Mouse (Mus musculus): ENCODE data around the gene Ifrd2. TPM values are rescaled to one million over a fixed set of nuclear protein-coding genes. Genes with fewer than 3 reads are reported as not detected.

Ifrd2 gene
- polyA plus RNA-seq (2017; shearing (Covaris generic)): 24.5 TPM

DNA sequence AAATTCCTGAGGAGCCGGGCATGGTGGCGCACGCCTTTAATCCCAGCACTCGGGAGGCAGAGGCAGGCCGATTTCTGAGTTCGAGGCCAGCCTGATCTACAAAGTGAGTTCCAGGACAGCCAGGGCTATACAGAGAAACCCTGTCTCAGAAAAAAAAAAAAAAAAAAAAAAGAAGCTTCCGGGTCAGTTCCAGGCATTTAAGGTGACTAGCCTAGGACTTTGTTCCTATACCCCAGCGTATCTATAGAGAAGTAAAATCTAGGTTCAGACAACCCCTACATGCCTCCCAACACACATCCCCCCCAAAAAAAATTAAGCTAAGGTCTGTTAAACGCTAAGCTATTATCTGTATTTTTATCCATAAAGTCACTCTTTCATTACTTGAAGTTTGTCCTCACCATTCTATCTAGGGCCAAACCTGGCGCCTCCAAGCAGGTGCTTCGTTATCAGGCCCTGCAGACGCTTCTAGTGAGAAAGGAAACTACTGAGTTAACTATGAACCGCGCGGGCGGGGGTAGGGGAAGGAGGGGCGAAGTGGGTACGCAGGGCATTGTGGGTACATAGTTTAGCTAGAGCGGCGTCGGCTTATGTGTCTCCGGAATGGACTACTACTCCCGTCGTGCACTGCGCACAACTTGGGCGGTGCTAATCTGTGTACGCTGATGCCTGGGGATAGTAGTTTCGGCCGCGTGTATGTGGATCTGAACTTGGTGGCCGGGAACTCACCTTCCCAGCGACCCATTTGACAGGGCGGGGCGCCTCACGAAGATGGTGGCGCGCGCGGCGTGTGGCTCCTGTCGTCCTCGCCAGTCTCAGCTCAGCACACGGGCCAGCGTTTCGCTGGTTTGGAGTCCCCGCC lies at the start of gene Ifrd2:
TSS of gene Ifrd2 (plus strand) at position 669 of the 859 bp plus-strand sequence.

DNA sequence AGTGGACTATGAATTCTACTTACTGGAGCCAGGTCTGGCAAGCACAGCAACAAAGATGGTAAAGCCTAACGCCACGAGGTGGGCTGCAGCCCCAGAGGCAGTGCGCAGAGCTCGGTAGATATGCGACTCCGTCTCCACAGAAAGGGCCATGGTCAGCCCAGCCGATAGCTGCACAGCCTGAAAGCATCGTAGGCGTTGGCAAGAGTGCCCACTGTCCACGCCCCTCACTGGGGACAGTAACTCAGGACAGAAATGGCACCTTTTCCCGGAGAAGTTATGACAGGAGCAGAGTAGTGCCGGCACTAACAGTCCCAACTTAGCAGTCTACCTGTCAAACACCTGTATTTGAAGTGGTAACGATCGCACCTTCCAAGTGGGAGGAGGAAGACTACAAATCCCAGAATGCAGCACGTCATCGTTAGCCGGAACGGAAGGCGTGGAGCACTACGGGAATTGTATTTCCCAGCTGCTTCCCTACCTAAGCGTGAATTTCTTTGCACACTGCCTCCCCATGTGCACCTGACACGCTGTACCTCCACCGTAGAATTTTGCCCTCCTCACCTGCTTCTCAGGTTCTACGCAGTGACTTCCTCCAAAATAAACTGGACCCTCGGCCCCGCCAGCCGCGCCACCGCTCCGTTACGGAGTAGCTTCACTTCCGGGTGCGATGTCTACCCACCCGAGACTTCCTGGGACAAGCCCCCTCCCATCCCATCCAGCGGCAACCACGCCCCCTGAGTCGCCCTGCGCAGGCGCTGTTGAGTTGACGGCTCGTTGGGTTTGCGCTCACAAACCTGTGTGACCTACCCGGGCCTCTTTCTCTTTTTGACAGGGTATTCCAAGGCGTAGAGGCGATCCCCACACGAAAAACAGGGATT lies 45.7 kb upstream of the Ifrd2 start, which contains the start of the genes Cyb561d2 and Nprl2:
TSS of gene Cyb561d2 (minus strand) at position 720 of the 878 bp plus-strand sequence.
TSS of gene Nprl2 (plus strand) at position 753 of the 878 bp plus-strand sequence.

GRCm38 (mm10) chr9:107547026-107547425 lies 40.4 kb upstream of the Ifrd2 start, which contains the start of gene Zmynd10:
Gene Zmynd10 (plus strand): TSS chr9:107547298.

DNA sequence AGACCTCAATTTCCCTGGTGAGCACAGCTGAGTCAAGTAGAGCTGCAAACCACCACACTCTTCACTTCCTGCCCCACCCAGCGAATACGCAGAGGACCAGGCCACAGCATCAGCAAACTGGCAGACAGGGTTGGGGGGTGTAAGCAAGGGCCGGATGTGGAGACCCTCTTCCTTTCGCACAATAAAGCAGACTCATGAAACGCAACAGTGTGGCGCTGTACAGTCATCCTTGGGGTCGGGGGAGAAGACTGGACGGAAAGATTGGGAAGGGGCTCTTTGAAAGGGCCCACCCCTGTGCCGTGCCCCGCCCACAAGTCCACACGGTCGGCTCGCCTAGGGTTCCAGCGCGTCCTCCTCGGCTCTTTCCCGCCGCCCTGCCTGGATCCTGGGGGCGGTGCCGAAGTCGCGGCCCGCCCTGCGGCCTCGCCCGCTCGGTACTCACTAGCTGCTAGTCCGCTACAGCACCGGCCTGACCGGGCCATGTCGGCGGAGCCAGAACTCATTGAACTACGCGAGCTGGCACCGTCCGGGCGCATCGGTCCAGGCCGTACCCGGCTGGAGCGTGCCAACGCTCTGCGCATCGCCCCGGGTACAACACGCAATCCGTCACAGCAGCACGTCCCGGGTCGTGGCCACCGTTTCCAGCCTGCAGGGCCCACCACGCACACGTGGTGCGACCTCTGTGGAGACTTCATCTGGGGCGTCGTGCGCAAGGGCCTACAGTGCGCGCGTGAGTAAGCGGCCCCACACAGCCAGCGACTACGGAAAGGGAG lies 36.1 kb upstream of the Ifrd2 start, which contains the start of gene Rassf1:
TSS of gene Rassf1 (plus strand) at position 439 of the 773 bp plus-strand sequence.

DNA sequence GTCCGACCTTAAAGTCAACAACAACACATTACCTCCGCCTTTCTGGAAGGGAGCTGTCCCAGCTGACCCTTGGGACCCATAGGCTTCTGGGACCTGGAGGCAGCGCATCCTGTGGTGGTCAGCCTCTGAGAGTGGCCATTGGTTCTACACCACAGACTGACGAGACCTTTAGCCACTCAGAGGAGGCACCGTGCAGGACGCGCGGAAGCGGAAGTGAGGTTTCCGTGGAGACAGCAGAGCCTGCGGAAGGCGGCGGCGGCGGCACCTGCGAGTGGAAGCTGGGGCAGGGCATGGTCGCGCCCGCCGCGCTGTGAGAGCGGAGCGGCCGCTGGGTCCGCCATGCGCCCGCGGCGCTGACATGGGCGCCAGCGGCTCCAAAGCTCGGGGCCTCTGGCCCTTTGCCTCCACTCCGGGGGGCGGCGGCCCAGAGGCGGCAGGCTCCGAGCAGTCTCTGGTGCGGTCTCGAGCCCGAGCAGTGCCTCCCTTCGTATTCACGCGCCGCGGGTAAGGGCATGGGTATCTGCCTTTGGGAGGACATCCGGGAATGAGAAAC lies 24.3 kb upstream of the Ifrd2 start, which contains the start of gene Tusc2:
TSS of gene Tusc2 (plus strand) at position 227 of the 553 bp plus-strand sequence.

DNA sequence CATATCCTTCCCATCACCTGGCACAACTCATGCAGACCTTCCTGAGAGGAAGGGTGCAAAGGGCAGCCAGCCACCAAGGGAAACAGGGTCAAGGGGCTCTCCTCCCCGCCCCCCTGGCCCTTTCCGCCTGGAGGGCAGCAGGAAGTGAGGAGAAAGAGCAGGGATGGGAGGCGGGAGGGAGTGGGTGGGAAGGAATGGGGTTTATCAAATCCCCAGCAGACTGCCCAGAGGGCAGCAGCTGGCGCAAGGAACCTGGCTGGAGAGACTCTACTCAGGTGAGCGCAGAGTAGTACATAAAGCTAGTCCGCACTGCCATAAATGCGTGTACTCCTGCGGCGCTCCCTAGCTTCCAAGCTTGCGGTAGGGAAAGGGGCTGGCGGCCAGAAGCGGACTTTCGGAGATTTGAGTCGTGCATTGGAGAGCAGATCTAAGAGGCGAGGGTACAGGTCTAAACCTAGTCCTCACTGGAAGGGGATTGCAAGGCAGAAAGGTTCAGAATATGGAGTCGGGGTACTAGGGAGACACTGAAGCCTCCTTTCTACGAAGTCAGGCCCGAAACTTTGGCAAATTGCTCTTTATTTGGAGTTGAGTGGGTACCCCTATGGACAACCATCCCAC lies 19.6 kb upstream of the Ifrd2 start, which contains the start of gene Hyal2:
TSS of gene Hyal2 (plus strand) at position 244 of the 618 bp plus-strand sequence.

GRCm38 (mm10) chr9:107576357-107577107 lies 10.9 kb upstream of the Ifrd2 start, which contains the start of gene Hyal1:
Gene Hyal1 (plus strand): TSS chr9:107576927.

GRCm38 (mm10) chr9:107578587-107578986 lies 8.9 kb upstream of the Ifrd2 start, which contains the start of gene Naa80:
Gene Naa80 (plus strand): TSS chr9:107578887.

DNA sequence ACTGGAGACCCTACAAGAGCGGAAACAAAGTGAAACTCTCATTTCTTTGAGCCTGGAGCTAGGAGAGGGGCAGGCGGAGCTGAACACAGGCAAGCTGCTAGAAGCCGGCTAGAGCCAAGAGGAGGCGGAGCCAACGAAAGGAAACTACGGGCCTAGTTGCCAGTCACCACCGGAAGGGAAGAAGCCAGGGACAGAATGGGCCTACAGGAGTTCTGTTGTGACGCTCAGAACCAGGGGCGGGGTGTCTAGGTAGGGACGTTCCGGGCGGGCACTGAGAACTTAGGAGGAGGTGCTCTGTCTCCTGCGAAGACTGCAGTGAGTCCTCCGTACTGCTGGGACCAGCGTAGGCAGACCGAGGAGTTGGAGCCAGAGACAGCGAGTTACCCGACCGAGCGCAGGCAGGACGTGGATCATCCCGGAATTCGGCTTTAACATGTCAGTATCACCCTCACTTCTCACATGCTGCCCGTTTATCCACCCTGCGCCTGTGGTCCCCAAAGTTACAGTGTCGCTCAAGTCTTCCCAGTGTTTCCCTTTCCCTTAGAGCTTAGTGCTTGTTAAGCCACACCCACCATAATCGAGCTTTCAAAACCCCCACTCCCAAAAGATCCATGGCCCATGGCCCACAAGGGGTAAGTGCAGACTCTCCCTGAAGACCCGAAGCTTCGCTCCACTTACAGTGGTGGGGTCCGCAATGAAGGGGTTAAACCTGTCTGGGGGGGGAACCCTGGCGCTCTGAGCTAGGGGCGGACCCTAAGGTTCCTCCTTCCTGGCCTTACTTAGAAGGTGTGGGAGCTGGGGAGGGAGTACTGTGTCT lies 6.7 kb upstream of the Ifrd2 start, which contains the start of gene Hyal3:
TSS of gene Hyal3 (plus strand) at position 318 of the 817 bp plus-strand sequence.

GRCm38 (mm10) chr9:107608741-107609432 lies 21.4 kb downstream of the Ifrd2 start, which contains the start of gene Sema3b:
Gene Sema3b (minus strand): TSS chr9:107609229.

DNA sequence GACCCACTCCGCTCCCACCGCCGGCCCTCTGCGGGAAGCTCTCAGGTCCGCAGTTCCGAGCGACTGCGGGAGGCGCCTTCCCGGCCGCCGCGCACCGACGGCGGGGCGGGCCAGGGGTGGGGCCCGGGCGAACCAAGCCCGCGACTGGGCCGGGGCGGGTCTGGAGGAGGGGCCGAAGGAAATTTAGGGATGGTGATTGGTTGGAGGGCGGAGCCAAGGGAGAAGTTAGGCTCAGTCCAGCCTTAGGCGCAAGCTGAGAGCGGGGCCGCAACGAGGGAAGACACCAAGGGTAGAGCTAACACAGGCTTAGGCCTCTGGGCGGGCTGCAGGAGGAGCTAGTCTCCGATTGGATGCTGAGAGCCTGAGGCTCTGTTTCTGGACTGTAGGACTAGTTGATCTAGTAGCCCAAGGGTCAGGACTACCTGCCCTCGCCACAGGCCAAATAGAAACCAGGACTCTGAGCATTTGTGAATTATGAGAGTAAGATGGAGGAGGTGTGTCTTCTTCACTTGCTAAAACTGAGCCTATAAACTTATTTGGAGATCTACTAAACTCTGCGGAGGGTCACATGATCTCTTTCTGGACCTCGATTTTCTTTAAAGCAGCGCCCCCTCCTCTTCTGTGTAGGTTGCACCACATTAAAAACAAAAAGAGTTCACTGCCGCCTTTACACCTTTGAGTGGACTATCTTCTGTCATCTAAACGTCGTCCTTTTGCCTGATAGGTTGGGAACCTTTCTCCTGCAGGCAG lies 48.0 kb downstream of the Ifrd2 start, which contains the start of gene Gnai2:
TSS of gene Gnai2 (minus strand) at position 89 of the 750 bp plus-strand sequence.

Other genes with a start within 250 kb of the Ifrd2 start
- 9.9 TPM for gene Hemk1, start 249.3 kb upstream of the Ifrd2 start, polyA plus RNA-seq (2017; shearing (Covaris generic))
- 0.26 TPM for gene 6430571L13Rik, start 247.0 kb upstream of the Ifrd2 start, polyA plus RNA-seq (2017; shearing (Covaris generic))
- gene Cacna2d2, start 188.0 kb upstream of the Ifrd2 start, polyA plus RNA-seq (2017; shearing (Covaris generic)): 1.7 TPM
- 53.3 TPM for gene Tmem115, start 53.7 kb upstream of the Ifrd2 start, polyA plus RNA-seq (2017; shearing (Covaris generic))
- gene Cyb561d2, start 45.4 kb upstream of the Ifrd2 start, polyA plus RNA-seq (2017; shearing (Covaris generic)): 26.2 TPM
- 61.0 TPM for gene Nprl2, start 45.4 kb upstream of the Ifrd2 start, polyA plus RNA-seq (2017; shearing (Covaris generic))
- gene Zmynd10, start 40.3 kb upstream of the Ifrd2 start, polyA plus RNA-seq (2017; shearing (Covaris generic)): 1.2 TPM
- 104 TPM for gene Rassf1, start 36.1 kb upstream of the Ifrd2 start, polyA plus RNA-seq (2017; shearing (Covaris generic))
- gene Tusc2, start 24.4 kb upstream of the Ifrd2 start, polyA plus RNA-seq (2017; shearing (Covaris generic)): 32.3 TPM
- gene Hyal2, start 19.7 kb upstream of the Ifrd2 start, polyA plus RNA-seq (2017; shearing (Covaris generic)): 2.8 TPM
- 2.9 TPM for gene Hyal1, start 10.7 kb upstream of the Ifrd2 start, polyA plus RNA-seq (2017; shearing (Covaris generic))
- 14.0 TPM for gene Naa80, start 8.8 kb upstream of the Ifrd2 start, polyA plus RNA-seq (2017; shearing (Covaris generic))
- not detected for gene Hyal3, start 6.8 kb upstream of the Ifrd2 start, polyA plus RNA-seq (2017; shearing (Covaris generic))
- not detected for gene Sema3b, start 21.6 kb downstream of the Ifrd2 start, polyA plus RNA-seq (2017; shearing (Covaris generic))
- 663 TPM for gene Gnai2, start 47.7 kb downstream of the Ifrd2 start, polyA plus RNA-seq (2017; shearing (Covaris generic))
- 0.11 TPM for gene Slc38a3, start 81.9 kb downstream of the Ifrd2 start, polyA plus RNA-seq (2017; shearing (Covaris generic))
- gene Gnat1, start 92.1 kb downstream of the Ifrd2 start, polyA plus RNA-seq (2017; shearing (Covaris generic)): 5.7 TPM
- gene Sema3f, start 122.8 kb downstream of the Ifrd2 start, polyA plus RNA-seq (2017; shearing (Covaris generic)): 0.72 TPM
- gene Rbm5, start 183.4 kb downstream of the Ifrd2 start, polyA plus RNA-seq (2017; shearing (Covaris generic)): 309 TPM